In the genomic region with DNA sequence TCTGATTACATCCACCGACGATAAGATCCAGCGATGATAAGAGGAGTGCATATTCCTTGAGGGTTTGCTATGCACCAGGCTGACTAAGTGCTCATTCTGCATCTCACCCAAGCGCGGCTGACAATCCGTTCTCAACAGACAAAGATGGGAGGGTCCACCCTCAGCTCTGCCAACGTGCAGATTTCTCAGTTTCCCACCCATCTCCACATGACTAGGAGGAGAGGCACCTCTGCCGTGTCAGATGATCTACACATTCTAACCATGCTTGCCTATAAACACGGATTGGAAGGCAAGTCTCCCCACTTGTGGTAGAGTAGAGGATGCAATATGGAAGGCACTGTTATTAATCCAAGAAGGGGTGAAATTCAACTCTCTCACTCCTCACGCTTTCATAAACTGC, we compare ENCODE assay signal across 10 mouse cellular contexts. TPM values are rescaled to one million over a fixed set of nuclear protein-coding genes. Genes with fewer than 3 reads are reported as not detected.
DNase-seq lines count a peak whose midpoint lies in the region; ATAC-seq lines count a peak whose summit lies in the region.
"Had no signal": no experiment of that assay in that cellular context is flagged by ENCODE, and none has a peak within 500 bp of the region (broad histone marks: within the 10 kb centered on the region; RNA-seq: fewer than 3 reads in every experiment).

No protein-coding gene starts in this region.

- no peak overlapping the region for H3K9ac ChIP-seq in hindbrain, embryonic 13.5 days
- no peak overlapping the region for H3K9ac ChIP-seq in neural tube, embryonic 12.5 days

- no peak for ATAC-seq in hindbrain, embryonic 13.5 days (ENCODE audit: low FRiP score)
- ATAC-seq in neural tube, embryonic 12.5 days (ENCODE audit: low FRiP score, low read depth): no peak
- ATAC-seq in CD4-positive, CD25-positive, alpha-beta regulatory T cell, adult 4 months: no peak

- no peak overlapping the region for H3K4me2 ChIP-seq in hindbrain, embryonic 13.5 days
- no peak overlapping the region for H3K4me2 ChIP-seq in neural tube, embryonic 12.5 days (replicated peaks)

- DNase-seq in hindbrain, embryonic 10.5 days (ENCODE audit: low spot score): no peak
- DNase-seq in neural tube, embryonic 10.5 days (ENCODE audit: extremely low spot score, low spot score): no peak
- no peak for DNase-seq in limb, embryonic 10.5 days (ENCODE audit: low spot score)
- no peak for DNase-seq in adrenal gland, adult 8-10 months
- DNase-seq: lung, adult 2 months; right cerebral cortex, postnatal 25 days; thymus, adult 18-20 months had no signal

- WGBS in hindbrain, embryonic 13.5 days: 76% methylated on average over 10 of the region's 10 CpGs
- WGBS in hindbrain, embryonic 10.5 days: 76% methylated on average over 10 of the region's 10 CpGs
- 68% methylated on average over 10 of the region's 10 CpGs for WGBS in neural tube, embryonic 12.5 days
- WGBS in limb, embryonic 10.5 days: 67% methylated on average over 10 of the region's 10 CpGs

- H3K4me1 ChIP-seq in hindbrain, embryonic 13.5 days (replicated peaks): peaks cover 28% of the 10 kb centered on the region
- H3K4me1 ChIP-seq in hindbrain, embryonic 10.5 days (replicated peaks): peaks cover 10% of the 10 kb centered on the region
- H3K4me1 ChIP-seq in neural tube, embryonic 12.5 days: peaks cover 8% of the 10 kb centered on the region; the same call in 1 of the 2 replicates
- H3K4me1 ChIP-seq in limb, embryonic 10.5 days: peaks cover 27% of the 10 kb centered on the region

- H3K27me3 ChIP-seq in hindbrain, embryonic 13.5 days: no peaks in the 10 kb centered on the region
- H3K27me3 ChIP-seq in hindbrain, embryonic 10.5 days (ENCODE audit: insufficient read depth, poor library complexity, severe bottlenecking): no peaks in the 10 kb centered on the region
- H3K27me3 ChIP-seq in neural tube, embryonic 12.5 days (replicated peaks): no peaks in the 10 kb centered on the region
- no peaks in the 10 kb centered on the region for H3K27me3 ChIP-seq in limb, embryonic 10.5 days (ENCODE audit: low read depth, poor library complexity, severe bottlenecking)

- H3K27ac ChIP-seq in hindbrain, embryonic 13.5 days: peak overlapping the region; percentile 69; the same call in 1 of the 2 replicates
- H3K27ac ChIP-seq in hindbrain, embryonic 10.5 days: no peak overlapping the region
- 0 out of 2 replicates have a peak overlapping the region, but pooled peaks have one; percentile 0 for H3K27ac ChIP-seq in neural tube, embryonic 12.5 days
- peak overlapping the region; percentile 77 for H3K27ac ChIP-seq in limb, embryonic 10.5 days

- H3K36me3 ChIP-seq in hindbrain, embryonic 13.5 days: no peaks in the 10 kb centered on the region
- no peaks in the 10 kb centered on the region for H3K36me3 ChIP-seq in hindbrain, embryonic 10.5 days
- H3K36me3 ChIP-seq in neural tube, embryonic 12.5 days: no peaks in the 10 kb centered on the region
- no peaks in the 10 kb centered on the region for H3K36me3 ChIP-seq in limb, embryonic 10.5 days

- no peak overlapping the region for H3K4me3 ChIP-seq in hindbrain, embryonic 13.5 days
- no peak overlapping the region for H3K4me3 ChIP-seq in hindbrain, embryonic 10.5 days
- no peak overlapping the region for H3K4me3 ChIP-seq in neural tube, embryonic 12.5 days
- H3K4me3 ChIP-seq in limb, embryonic 10.5 days: no peak overlapping the region

- H3K9me3 ChIP-seq in hindbrain, embryonic 13.5 days: no peaks in the 10 kb centered on the region
- H3K9me3 ChIP-seq in hindbrain, embryonic 10.5 days: no peaks in the 10 kb centered on the region
- H3K9me3 ChIP-seq in neural tube, embryonic 12.5 days: no peaks in the 10 kb centered on the region
- no peaks in the 10 kb centered on the region for H3K9me3 ChIP-seq in limb, embryonic 10.5 days (replicated peaks)

RNA-seq across cellular contexts. Expression of gene Tubg2, which starts 7.0 kb away (rescaled TPM):
- 34.6 and 38.2 TPM in 2 replicates for polyA plus RNA-seq in hindbrain, embryonic 13.5 days (2015; fragmentation: Nextera tagmentation; extraction: Ambion mirVana)
- polyA plus RNA-seq in hindbrain, embryonic 10.5 days (2016; fragmentation: Nextera tagmentation; extraction: Ambion mirVana): 2.8 and 4.8 TPM in 2 replicates
- polyA plus RNA-seq in neural tube, embryonic 12.5 days (2016; fragmentation: Nextera tagmentation; extraction: Ambion mirVana): 13.4 and 15.1 TPM in 2 replicates
- 2.5 and 3.0 TPM in 2 replicates for polyA plus RNA-seq in limb, embryonic 10.5 days (2016; fragmentation: Nextera tagmentation; extraction: Ambion mirVana)
- total RNA-seq in adrenal gland, adult 8-10 months (2022): 10 to 100 TPM in 2 of 4 experiments, 1 to 10 TPM in 2; 6.1 to 11.1 (median 9.9) TPM
- 1 to 10 TPM; 1.4 to 3.5 TPM for polyA plus RNA-seq in CD4-positive, CD25-positive, alpha-beta regulatory T cell, adult 4 months (2017; shearing (Covaris generic))

RNA-seq across cellular contexts. Expression of gene Cntnap1, which starts 21.6 kb away (rescaled TPM):
- polyA plus RNA-seq in hindbrain, embryonic 13.5 days (2015; fragmentation: Nextera tagmentation; extraction: Ambion mirVana): 2.6 and 2.8 TPM in 2 replicates
- 0.29 and 0.71 TPM in 2 replicates for polyA plus RNA-seq in hindbrain, embryonic 10.5 days (2016; fragmentation: Nextera tagmentation; extraction: Ambion mirVana)
- 1.7 and 2.2 TPM in 2 replicates for polyA plus RNA-seq in neural tube, embryonic 12.5 days (2016; fragmentation: Nextera tagmentation; extraction: Ambion mirVana)
- 0.04 and 0.09 TPM in 2 replicates for polyA plus RNA-seq in limb, embryonic 10.5 days (2016; fragmentation: Nextera tagmentation; extraction: Ambion mirVana)
- 1 to 10 TPM; 5.7 to 7.4 (median 6.4) TPM for total RNA-seq in adrenal gland, adult 8-10 months (2022)
- polyA plus RNA-seq in CD4-positive, CD25-positive, alpha-beta regulatory T cell, adult 4 months (2017; shearing (Covaris generic)): under 1 TPM in 1 of 2 experiments, not detected in 1; 0.17 TPM

RNA-seq across cellular contexts. Expression of gene Plekhh3, which starts 22.4 kb away (rescaled TPM):
- 8.7 and 10.2 TPM in 2 replicates for polyA plus RNA-seq in hindbrain, embryonic 13.5 days (2015; fragmentation: Nextera tagmentation; extraction: Ambion mirVana)
- 5.8 and 11.8 TPM in 2 replicates for polyA plus RNA-seq in hindbrain, embryonic 10.5 days (2016; fragmentation: Nextera tagmentation; extraction: Ambion mirVana)
- polyA plus RNA-seq in neural tube, embryonic 12.5 days (2016; fragmentation: Nextera tagmentation; extraction: Ambion mirVana): 16.1 and 17.1 TPM in 2 replicates
- 1.9 and 3.0 TPM in 2 replicates for polyA plus RNA-seq in limb, embryonic 10.5 days (2016; fragmentation: Nextera tagmentation; extraction: Ambion mirVana)
- total RNA-seq in adrenal gland, adult 8-10 months (2022): 10 to 100 TPM; 26.9 to 44.3 (median 30.4) TPM
- not detected for polyA plus RNA-seq in CD4-positive, CD25-positive, alpha-beta regulatory T cell, adult 4 months (2017; shearing (Covaris generic))

RNA-seq across cellular contexts. Expression of gene Ccr10, which starts 26.5 kb away (rescaled TPM):
- polyA plus RNA-seq in hindbrain, embryonic 13.5 days (2015; fragmentation: Nextera tagmentation; extraction: Ambion mirVana): 0.13 and 0.18 TPM in 2 replicates
- 0.15 and 0.20 TPM in 2 replicates for polyA plus RNA-seq in hindbrain, embryonic 10.5 days (2016; fragmentation: Nextera tagmentation; extraction: Ambion mirVana)
- polyA plus RNA-seq in neural tube, embryonic 12.5 days (2016; fragmentation: Nextera tagmentation; extraction: Ambion mirVana): 0.29 and 0.37 TPM in 2 replicates
- polyA plus RNA-seq in limb, embryonic 10.5 days (2016; fragmentation: Nextera tagmentation; extraction: Ambion mirVana): not detected in 2 replicates
- total RNA-seq in adrenal gland, adult 8-10 months (2022): under 1 TPM; 0.15 to 0.70 (median 0.36) TPM
- 1 to 10 TPM in 1 of 2 experiments, under 1 TPM in 1; 0.36 to 2.0 TPM for polyA plus RNA-seq in CD4-positive, CD25-positive, alpha-beta regulatory T cell, adult 4 months (2017; shearing (Covaris generic))

RNA-seq across cellular contexts. Expression of gene Tubg1, which starts 29.0 kb away (rescaled TPM):
- 79.6 and 84.0 TPM in 2 replicates for polyA plus RNA-seq in hindbrain, embryonic 13.5 days (2015; fragmentation: Nextera tagmentation; extraction: Ambion mirVana)
- polyA plus RNA-seq in hindbrain, embryonic 10.5 days (2016; fragmentation: Nextera tagmentation; extraction: Ambion mirVana): 136 and 141 TPM in 2 replicates
- polyA plus RNA-seq in neural tube, embryonic 12.5 days (2016; fragmentation: Nextera tagmentation; extraction: Ambion mirVana): 87.5 and 93.5 TPM in 2 replicates
- polyA plus RNA-seq in limb, embryonic 10.5 days (2016; fragmentation: Nextera tagmentation; extraction: Ambion mirVana): 145 and 158 TPM in 2 replicates
- total RNA-seq in adrenal gland, adult 8-10 months (2022): 10 to 100 TPM; 34.2 to 43.3 (median 36.8) TPM
- polyA plus RNA-seq in CD4-positive, CD25-positive, alpha-beta regulatory T cell, adult 4 months (2017; shearing (Covaris generic)): 10 to 100 TPM; 24.9 to 34.0 TPM
